Mouse (Mus musculus) spleen, adult 2 months (tissue): Measurements from ENCODE around the gene Popdc3. TPM values are rescaled to one million over a fixed set of nuclear protein-coding genes. Genes with fewer than 3 reads are reported as not detected.
"Not testable (repeated sequence)": the region's sequence is repeated elsewhere in the genome, so short reads cannot be mapped to it uniquely, and the experiment has no call there.

Experiments used
- DNase-seq, 2 experiments: peaks; one replicate each; pipeline versions ENCODE4 v3.0.0 to v3.0.0-alpha.2; 2012 to 2021; ENCODE audit warnings: low spot score in 2 of 2, low read depth in 1 of 2
- H3K27ac ChIP-seq: fragments of 200-500 bp; 2 replicates; pipeline ENCODE4 v1.5.1; 2012; ENCODE audit warnings: low read length, inconsistent platforms; ENCODE audit not compliant: insufficient read depth
- H3K27me3 ChIP-seq: fragments of 200-500 bp; 2 replicates; pipeline ENCODE4 v1.6.1; 2012; ENCODE audit warnings: mild to moderate bottlenecking, moderate library complexity, low read length, inconsistent platforms; ENCODE audit not compliant: control insufficient read depth, insufficient read depth
- H3K36me3 ChIP-seq: fragments of 200-500 bp; 2 replicates; pipeline ENCODE4 v1.6.1; 2012; ENCODE audit warnings: mild to moderate bottlenecking, low read length, inconsistent platforms; ENCODE audit not compliant: control insufficient read depth, insufficient read depth
- H3K4me1 ChIP-seq: fragments of 200-500 bp; 2 replicates; pipeline ENCODE4 v1.6.1; 2011; ENCODE audit warnings: inconsistent platforms; ENCODE audit not compliant: control insufficient read depth, insufficient read depth, insufficient read length
- H3K4me3 ChIP-seq: fragments of 200-500 bp; 2 replicates; pipeline ENCODE4 v1.5.1; 2011; ENCODE audit warnings: mild to moderate bottlenecking, inconsistent platforms; ENCODE audit not compliant: insufficient read depth, insufficient read length; ENCODE audit errors: extremely low read depth
- CTCF ChIP-seq: fragments of 200-500 bp; IDR thresholded peaks from 2 replicates; pipeline ENCODE4 v1.5.1; 2011; ENCODE audit warnings: mild to moderate bottlenecking, inconsistent platforms; ENCODE audit not compliant: insufficient read depth, insufficient read length, insufficient replicate concordance; ENCODE audit errors: extremely low read depth
- POLR2A ChIP-seq: fragments of 200-500 bp; IDR thresholded peaks from 2 replicates; pipeline ENCODE4 v1.6.1; 2011; ENCODE audit warnings: low read depth, low read length, inconsistent platforms
- WGBS: fragments of 180-500 bp; shearing (Covaris S2); methylation state at CpG from one replicate; pipeline ENCODE4 v1.1.7; 2018; 5-methylcytosine and 5-hydroxymethylcytosine counted together
- polyA plus RNA-seq: library from polyadenylated mRNA; depleted of rRNA; stranded (reverse); fragments of >200 nt; gene quantifications from 2 replicates; pipeline ENCODE4 v1.2.3, GENCODE M21; 2012

The Popdc3 gene
- polyA plus RNA-seq, 1 experiment: 0.46 TPM

GRCm38 (mm10) chr10:45262126-45262525 is 84.2 kb downstream of the Popdc3 start:
- H3K27ac ChIP-seq: no peak overlapping the region
- no peak for TF ChIP-seq CTCF
- TF ChIP-seq POLR2A: no peak
- no peaks in the 10 kb centered on the region for H3K36me3 ChIP-seq
- 65% methylated on average over 3 of the region's 3 CpGs for WGBS
- no peak for DNase-seq
- no peaks in the 10 kb centered on the region for H3K4me1 ChIP-seq
- H3K27me3 ChIP-seq: no peaks in the 10 kb centered on the region
- no peak overlapping the region for H3K4me3 ChIP-seq

GRCm38 (mm10) chr10:45276499-45276898 is 98.6 kb downstream of the Popdc3 start:
- H3K4me1 ChIP-seq: no peaks in the 10 kb centered on the region
- TF ChIP-seq CTCF: no peak
- no peak for TF ChIP-seq POLR2A
- no peak overlapping the region for H3K27ac ChIP-seq
- no peaks in the 10 kb centered on the region for H3K27me3 ChIP-seq
- 11% methylated on average over 3 of the region's 3 CpGs for WGBS
- no peak overlapping the region for H3K4me3 ChIP-seq
- no peak for DNase-seq
- no peaks in the 10 kb centered on the region for H3K36me3 ChIP-seq

- Histone ChIP-seq H3K4me3 (no peak overlapping the region), H3K4me1 (no peaks in the 10 kb centered on the region), H3K27me3 (no peaks in the 10 kb centered on the region), H3K36me3 (no peaks in the 10 kb centered on the region), H3K27ac (no peak overlapping the region)
- WGBS: 68% methylated on average over 5 of the region's 5 CpGs
- no peak for DNase-seq
- no peak for TF ChIP-seq POLR2A
- TF ChIP-seq CTCF: no peak
Measured at GRCm38 (mm10) chr10:45276995-45277394, 99.1 kb downstream of the Popdc3 start.

GRCm38 (mm10) chr10:45285651-45286050 is 107.8 kb downstream of the Popdc3 start:
- Histone ChIP-seq H3K27ac (no peak overlapping the region), H3K27me3 (peaks cover 8% of the 10 kb centered on the region), H3K36me3 (no peaks in the 10 kb centered on the region), H3K4me3 (no peak overlapping the region), H3K4me1 (no peaks in the 10 kb centered on the region)
- WGBS: 19% methylated on average over 5 of the region's 5 CpGs
- no peak for DNase-seq
- no peak for TF ChIP-seq POLR2A
- TF ChIP-seq CTCF: no peak

GRCm38 (mm10) chr10:45288351-45288750 is 110.5 kb downstream of the Popdc3 start:
- no peak overlapping the region for H3K4me3 ChIP-seq
- TF ChIP-seq POLR2A (no peak), CTCF (no peak)
- H3K27me3 ChIP-seq: peaks cover 8% of the 10 kb centered on the region
- WGBS: 52% methylated on average over 7 of the region's 7 CpGs
- no peak for DNase-seq
- no peaks in the 10 kb centered on the region for H3K36me3 ChIP-seq
- H3K4me1 ChIP-seq: no peaks in the 10 kb centered on the region
- no peak overlapping the region for H3K27ac ChIP-seq

- TF ChIP-seq CTCF (no peak), POLR2A (no peak)
- 3% methylated on average over 71 of the region's 71 CpGs for WGBS
- Histone ChIP-seq H3K27me3 (peaks cover 8% of the 10 kb centered on the region), H3K27ac (no peak overlapping the region), H3K4me1 (no peaks in the 10 kb centered on the region), H3K36me3 (no peaks in the 10 kb centered on the region), H3K4me3 (peak overlapping the region; percentile 18; the same call in 1 of the 2 replicates)
- no peak for DNase-seq
Measured at GRCm38 (mm10) chr10:45289218-45290105, 111.6 kb downstream of the Popdc3 start.

- H3K27me3 ChIP-seq: peaks cover 8% of the 10 kb centered on the region
- H3K4me3 ChIP-seq: no peak overlapping the region
- no peaks in the 10 kb centered on the region for H3K4me1 ChIP-seq
- H3K27ac ChIP-seq: no peak overlapping the region
- no peak for TF ChIP-seq POLR2A
- no peak for TF ChIP-seq CTCF
- no peaks in the 10 kb centered on the region for H3K36me3 ChIP-seq
- DNase-seq: no peak
- 64% methylated on average over 5 of the region's 5 CpGs for WGBS
Measured at GRCm38 (mm10) chr10:45290618-45291017, 112.7 kb downstream of the Popdc3 start.

- not testable (repeated sequence) for H3K36me3 ChIP-seq
Measured at GRCm38 (mm10) chr10:45292159-45292558, 114.3 kb downstream of the Popdc3 start.

More at GRCm38 (mm10) chr10:45292159-45292558, 114.3 kb downstream of the Popdc3 start:
- not testable (repeated sequence) for H3K27me3 ChIP-seq, DNase-seq, H3K4me1 ChIP-seq, H3K27ac ChIP-seq, H3K4me3 ChIP-seq
- WGBS: 76% methylated on average over 4 of the region's 4 CpGs
